Mouse (Mus musculus): ENCODE measurements around the gene Catip. TPM values are rescaled to one million over a fixed set of nuclear protein-coding genes. Genes with fewer than 3 reads are reported as not detected.

Gene Catip
- polyA plus RNA-seq, 1 experiment from 2014 or later: 0.50 TPM

DNA sequence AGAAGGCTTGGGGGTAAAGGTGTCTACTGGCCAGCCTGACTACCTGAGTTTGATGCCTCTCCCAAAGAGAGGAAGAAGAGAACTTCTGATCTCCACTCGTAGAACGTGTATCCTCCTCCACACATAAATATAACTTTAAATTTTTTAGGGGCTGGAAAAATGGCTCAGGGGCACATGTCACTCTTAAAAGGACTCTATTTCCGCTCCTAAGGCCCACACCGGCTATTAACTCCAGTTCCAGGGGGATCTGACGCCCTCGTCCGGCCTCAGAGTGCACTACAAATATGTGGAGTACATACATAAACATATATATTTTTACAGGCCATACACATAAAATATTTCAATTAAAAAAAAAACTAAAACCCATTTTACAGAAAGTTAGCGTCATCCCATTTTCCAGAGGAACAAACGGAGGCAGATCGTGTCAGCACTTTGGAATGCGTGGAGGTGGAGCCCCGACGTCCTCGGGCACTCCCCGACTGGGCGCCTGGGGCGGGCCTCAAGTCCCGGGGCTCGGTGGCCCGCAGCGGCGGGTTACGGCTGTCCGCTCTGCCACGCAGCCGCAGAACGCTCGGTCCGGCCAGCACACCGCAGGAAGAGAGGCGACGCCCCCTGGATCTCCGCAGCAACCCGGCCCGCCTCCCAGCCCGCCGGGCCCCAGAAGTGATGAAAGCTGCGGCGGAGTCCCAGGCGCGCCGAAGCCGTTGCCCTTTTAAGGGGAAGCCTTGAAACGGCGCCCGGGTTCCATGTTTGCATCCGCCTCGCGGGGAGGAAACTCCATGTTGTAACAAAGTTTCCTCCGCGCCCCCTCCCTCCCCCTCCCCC, 29.2 kb downstream of the Catip start, which contains the start of gene Ctdsp1:
TSS of gene Ctdsp1 (plus strand) at position 586 of the 825 bp plus-strand sequence.
- H3K9ac ChIP-seq (ENCODE audit: low read length): peak within 1 kb of the TSS; percentile 87
- ATAC-seq: peak; percentile 84
- 2% methylated on average over 50 of the region's 51 CpGs for WGBS

DNA sequence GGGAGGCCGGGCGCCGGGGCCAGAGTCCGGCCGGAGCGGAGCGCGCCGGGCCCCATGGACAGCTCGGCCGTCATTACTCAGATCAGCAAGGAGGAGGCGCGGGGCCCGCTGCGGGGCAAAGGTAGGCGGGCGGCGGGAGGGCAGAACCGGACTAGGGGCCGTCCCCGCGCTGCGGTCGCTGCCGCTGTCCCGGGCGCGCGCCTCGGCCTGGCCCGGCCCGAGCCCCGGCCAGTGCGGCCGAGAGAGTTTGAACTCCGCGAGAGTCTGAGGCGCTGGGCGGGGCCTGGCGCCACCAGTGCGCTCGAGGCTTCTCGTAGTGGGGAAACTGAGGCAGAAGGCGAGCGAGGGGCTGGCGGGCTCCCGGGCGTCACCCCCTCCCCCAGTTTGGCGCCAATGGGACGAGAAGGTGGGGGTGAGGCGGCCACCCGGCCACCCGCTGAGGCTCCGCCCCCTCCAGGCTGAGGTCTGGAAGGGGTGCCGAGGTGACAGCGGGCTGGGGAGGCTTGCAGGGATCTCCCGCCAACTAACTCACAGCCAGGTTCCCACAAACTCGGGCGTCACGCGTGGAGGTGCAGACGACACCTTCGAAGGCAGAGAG, 30.0 kb downstream of the Catip start:
- ATAC-seq (peak; percentile 43), DNase-seq (ENCODE audit: low spot score) (peak; percentile 47)
- Histone ChIP-seq H3K27ac (ENCODE audit: low read depth, low read length) (peak overlapping the region; percentile 80; the same call in 1 of the 2 replicates), H3K9ac (ENCODE audit: low read length) (peak overlapping the region; percentile 87), H3K4me2 (ENCODE audit: low read length) (peak overlapping the region; percentile 93), H3K4me3 (ENCODE audit: low read depth, low read length) (peak overlapping the region; percentile 92), H3K36me3 (ENCODE audit: control insufficient read depth, insufficient read depth, low read length) (peaks cover 15% of the 10 kb centered on the region), H3K9me3 (replicated peaks; ENCODE audit: control insufficient read depth, low read length) (no peaks in the 10 kb centered on the region), H3K4me1 (ENCODE audit: control insufficient read depth, insufficient read depth, low read length) (peaks cover 4% of the 10 kb centered on the region; the same call in 1 of the 2 replicates), H3K27me3 (replicated peaks; ENCODE audit: control insufficient read depth, insufficient read depth, low read length) (0 out of 2 replicates have a peak, but pooled peaks cover 6% of the 10 kb centered on the region)
- under 1% methylated on average over 48 of the region's 63 CpGs for WGBS

More for the DNA sequence above, 29.2 kb downstream of the Catip start, which contains the start of gene Ctdsp1:
- peak within 1 kb of the TSS; percentile 93 for H3K4me2 ChIP-seq (ENCODE audit: low read length)
- H3K27me3 ChIP-seq (replicated peaks; ENCODE audit: control insufficient read depth, insufficient read depth, low read length): 0 out of 2 replicates have a peak, but pooled peaks cover 6% of the 10 kb centered on the region
- H3K4me3 ChIP-seq (ENCODE audit: low read depth, low read length): peak within 1 kb of the TSS; percentile 92
- no peaks in the 10 kb centered on the region for H3K9me3 ChIP-seq (replicated peaks; ENCODE audit: control insufficient read depth, low read length)
- H3K4me1 ChIP-seq (ENCODE audit: control insufficient read depth, insufficient read depth, low read length): peaks cover 4% of the 10 kb centered on the region; the same call in 1 of the 2 replicates
- peaks cover 15% of the 10 kb centered on the region for H3K36me3 ChIP-seq (ENCODE audit: control insufficient read depth, insufficient read depth, low read length)
- H3K27ac ChIP-seq (ENCODE audit: low read depth, low read length): peak within 1 kb of the TSS; percentile 80; the same call in 1 of the 2 replicates
- DNase-seq (ENCODE audit: low spot score): peak; percentile 98

DNA sequence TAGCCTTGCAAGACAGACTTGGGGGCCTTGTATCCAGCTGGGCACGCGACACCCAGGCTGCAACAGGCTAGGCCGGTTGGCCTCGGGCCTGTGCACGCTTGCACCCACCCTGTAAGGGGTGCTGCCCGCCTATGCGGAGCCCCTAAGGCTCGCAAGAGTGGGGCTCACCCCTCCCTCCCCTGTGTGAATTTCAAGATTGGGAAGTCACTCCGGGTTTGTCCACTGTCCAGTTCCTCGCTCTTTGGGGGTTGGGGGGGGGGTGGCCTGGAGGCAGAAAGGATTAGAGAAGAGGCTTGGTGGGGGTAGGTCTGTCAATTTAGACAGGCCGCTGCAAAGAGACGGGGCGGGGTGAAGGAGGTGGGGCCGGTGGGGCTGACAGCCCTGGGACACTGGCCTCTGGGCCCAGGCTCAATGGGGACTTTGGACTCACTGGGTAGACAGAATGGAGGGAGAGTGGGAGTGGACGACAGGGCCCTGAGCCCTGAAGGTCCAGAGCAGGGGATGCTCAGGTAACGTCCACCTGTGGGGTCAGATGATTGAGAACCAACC, 30.6 kb downstream of the Catip start:
- WGBS: 2% methylated on average over 16 of the region's 16 CpGs
- peak; percentile 11 for ATAC-seq
- peak overlapping the region; percentile 92 for H3K4me3 ChIP-seq (ENCODE audit: low read depth, low read length)

GRCm38 (mm10) chr1:74393010-74393409, 31.1 kb downstream of the Catip start:
- WGBS: 27% methylated on average over 7 of the region's 7 CpGs
- peak overlapping the region; percentile 92 for H3K4me3 ChIP-seq (ENCODE audit: low read depth, low read length)
- no peaks in the 10 kb centered on the region for H3K9me3 ChIP-seq (replicated peaks; ENCODE audit: control insufficient read depth, low read length)
- no peak overlapping the region for H3K27ac ChIP-seq (ENCODE audit: low read depth, low read length)
- H3K27me3 ChIP-seq (replicated peaks; ENCODE audit: control insufficient read depth, insufficient read depth, low read length): 0 out of 2 replicates have a peak, but pooled peaks cover 6% of the 10 kb centered on the region
- H3K4me2 ChIP-seq (ENCODE audit: low read length): peak overlapping the region; percentile 93
- H3K36me3 ChIP-seq (ENCODE audit: control insufficient read depth, insufficient read depth, low read length): peaks cover 15% of the 10 kb centered on the region
- peaks cover 4% of the 10 kb centered on the region; the same call in 1 of the 2 replicates for H3K4me1 ChIP-seq (ENCODE audit: control insufficient read depth, insufficient read depth, low read length)
- no peak for DNase-seq (ENCODE audit: low spot score)
- no peak for ATAC-seq
- peak overlapping the region; percentile 87; the same call in 1 of the 2 replicates for H3K9ac ChIP-seq (ENCODE audit: low read length)

More for the DNA sequence above, 30.6 kb downstream of the Catip start:
- DNase-seq (ENCODE audit: low spot score): no peak
- H3K27me3 ChIP-seq (replicated peaks; ENCODE audit: control insufficient read depth, insufficient read depth, low read length): 0 out of 2 replicates have a peak, but pooled peaks cover 6% of the 10 kb centered on the region
- H3K4me2 ChIP-seq (ENCODE audit: low read length): peak overlapping the region; percentile 93
- H3K36me3 ChIP-seq (ENCODE audit: control insufficient read depth, insufficient read depth, low read length): peaks cover 15% of the 10 kb centered on the region
- peak overlapping the region; percentile 87 for H3K9ac ChIP-seq (ENCODE audit: low read length)
- no peak overlapping the region; the same call in 1 of the 2 replicates for H3K27ac ChIP-seq (ENCODE audit: low read depth, low read length)
- peaks cover 4% of the 10 kb centered on the region; the same call in 1 of the 2 replicates for H3K4me1 ChIP-seq (ENCODE audit: control insufficient read depth, insufficient read depth, low read length)
- H3K9me3 ChIP-seq (replicated peaks; ENCODE audit: control insufficient read depth, low read length): no peaks in the 10 kb centered on the region

- ATAC-seq: no peak
- H3K4me1 ChIP-seq (ENCODE audit: control insufficient read depth, insufficient read depth, low read length): peaks cover 4% of the 10 kb centered on the region; the same call in 1 of the 2 replicates
These were observed 31.8 kb downstream of the Catip start for GRCm38 (mm10) chr1:74393697-74394096.

GRCm38 (mm10) chr1:74394311-74394710, 32.4 kb downstream of the Catip start:
- Histone ChIP-seq H3K9me3 (replicated peaks; ENCODE audit: control insufficient read depth, low read length) (no peaks in the 10 kb centered on the region), H3K4me2 (ENCODE audit: low read length) (no peak overlapping the region), H3K4me1 (ENCODE audit: control insufficient read depth, insufficient read depth, low read length) (peaks cover 4% of the 10 kb centered on the region; the same call in 1 of the 2 replicates), H3K36me3 (ENCODE audit: control insufficient read depth, insufficient read depth, low read length) (peaks cover 15% of the 10 kb centered on the region), H3K9ac (ENCODE audit: low read length) (no peak overlapping the region), H3K4me3 (ENCODE audit: low read depth, low read length) (no peak overlapping the region), H3K27ac (ENCODE audit: low read depth, low read length) (no peak overlapping the region), H3K27me3 (replicated peaks; ENCODE audit: control insufficient read depth, insufficient read depth, low read length) (0 out of 2 replicates have a peak, but pooled peaks cover 6% of the 10 kb centered on the region)
- no peak for DNase-seq (ENCODE audit: low spot score)
- no peak for ATAC-seq
- WGBS: 93% methylated on average over 9 of the region's 9 CpGs

More at GRCm38 (mm10) chr1:74393697-74394096, 31.8 kb downstream of the Catip start:
- 86% methylated on average over 9 of the region's 9 CpGs for WGBS
- H3K27me3 ChIP-seq (replicated peaks; ENCODE audit: control insufficient read depth, insufficient read depth, low read length): 0 out of 2 replicates have a peak, but pooled peaks cover 6% of the 10 kb centered on the region
- H3K27ac ChIP-seq (ENCODE audit: low read depth, low read length): no peak overlapping the region
- H3K36me3 ChIP-seq (ENCODE audit: control insufficient read depth, insufficient read depth, low read length): peaks cover 15% of the 10 kb centered on the region
- no peak for DNase-seq (ENCODE audit: low spot score)
- no peak overlapping the region for H3K9ac ChIP-seq (ENCODE audit: low read length)
- H3K9me3 ChIP-seq (replicated peaks; ENCODE audit: control insufficient read depth, low read length): no peaks in the 10 kb centered on the region
- no peak overlapping the region for H3K4me2 ChIP-seq (ENCODE audit: low read length)
- no peak overlapping the region for H3K4me3 ChIP-seq (ENCODE audit: low read depth, low read length)

GRCm38 (mm10) chr1:74394858-74395257, 33.0 kb downstream of the Catip start:
- H3K9me3 ChIP-seq (replicated peaks; ENCODE audit: control insufficient read depth, low read length): no peaks in the 10 kb centered on the region
- H3K9ac ChIP-seq (ENCODE audit: low read length): no peak overlapping the region
- H3K4me1 ChIP-seq (ENCODE audit: control insufficient read depth, insufficient read depth, low read length): peaks cover 4% of the 10 kb centered on the region; the same call in 1 of the 2 replicates
- no peak overlapping the region for H3K4me3 ChIP-seq (ENCODE audit: low read depth, low read length)
- ATAC-seq (no peak), DNase-seq (ENCODE audit: low spot score) (no peak)
- no peak overlapping the region for H3K27ac ChIP-seq (ENCODE audit: low read depth, low read length)
- H3K4me2 ChIP-seq (ENCODE audit: low read length): no peak overlapping the region
- H3K27me3 ChIP-seq (replicated peaks; ENCODE audit: control insufficient read depth, insufficient read depth, low read length): 0 out of 2 replicates have a peak, but pooled peaks cover 6% of the 10 kb centered on the region
- peaks cover 15% of the 10 kb centered on the region for H3K36me3 ChIP-seq (ENCODE audit: control insufficient read depth, insufficient read depth, low read length)
- 90% methylated on average over 15 of the region's 15 CpGs for WGBS

- Histone ChIP-seq H3K4me2 (ENCODE audit: low read length) (no peak overlapping the region), H3K36me3 (ENCODE audit: control insufficient read depth, insufficient read depth, low read length) (peaks cover 15% of the 10 kb centered on the region), H3K4me3 (ENCODE audit: low read depth, low read length) (no peak overlapping the region), H3K4me1 (ENCODE audit: control insufficient read depth, insufficient read depth, low read length) (peaks cover 2% of the 10 kb centered on the region; the same call in 1 of the 2 replicates), H3K9ac (ENCODE audit: low read length) (no peak overlapping the region), H3K27me3 (replicated peaks; ENCODE audit: control insufficient read depth, insufficient read depth, low read length) (0 out of 2 replicates have a peak, but pooled peaks cover 6% of the 10 kb centered on the region), H3K9me3 (replicated peaks; ENCODE audit: control insufficient read depth, low read length) (no peaks in the 10 kb centered on the region), H3K27ac (ENCODE audit: low read depth, low read length) (no peak overlapping the region)
- DNase-seq (ENCODE audit: low spot score): no peak
- WGBS: 89% methylated on average over 12 of the region's 13 CpGs
- ATAC-seq: no peak
These were observed 33.4 kb downstream of the Catip start for GRCm38 (mm10) chr1:74395290-74395689.
